Mouse (Mus musculus): Measurements from ENCODE around the gene Bcl2. TPM values are rescaled to one million over a fixed set of nuclear protein-coding genes. Genes with fewer than 3 reads are reported as not detected.

Bcl2 gene
- total and polyA plus RNA-seq, 2 experiments from 2014 or later, result 9.0 to 13.5 TPM

GRCm38 (mm10) chr1:106629931-106630682 lies 84.0 kb downstream of the Bcl2 start:
- Histone ChIP-seq H3K4me2 (ENCODE audit: low read depth, low read length, poor library complexity, severe bottlenecking) (no peak overlapping the region), H3K4me1 (ENCODE audit: insufficient read depth, low read length) (no peaks in the 10 kb centered on the region), H3K27me3 (ENCODE audit: insufficient read depth, low read length) (no peaks in the 10 kb centered on the region), H3K9ac (replicated peaks; ENCODE audit: low read length, poor library complexity, severe bottlenecking) (no peak overlapping the region), H3K9me3 (ENCODE audit: low read length) (no peaks in the 10 kb centered on the region), H3K27ac (ENCODE audit: low read depth, low read length) (no peak overlapping the region), H3K36me3 (ENCODE audit: insufficient read depth, low read length) (no peaks in the 10 kb centered on the region), H3K4me3 (ENCODE audit: low read depth, low read length) (no peak overlapping the region)
- TF ChIP-seq CTCF (IDR thresholded peaks at IDR 0.05), result no peak
- DNase-seq (ENCODE audit: low spot score), result no peak
- ATAC-seq (ENCODE audit: low FRiP score), result 0 out of 2 replicates have a peak, but pooled peaks have one; percentile 48
- 26% methylated on average over 4 of the region's 4 CpGs for WGBS

DNA sequence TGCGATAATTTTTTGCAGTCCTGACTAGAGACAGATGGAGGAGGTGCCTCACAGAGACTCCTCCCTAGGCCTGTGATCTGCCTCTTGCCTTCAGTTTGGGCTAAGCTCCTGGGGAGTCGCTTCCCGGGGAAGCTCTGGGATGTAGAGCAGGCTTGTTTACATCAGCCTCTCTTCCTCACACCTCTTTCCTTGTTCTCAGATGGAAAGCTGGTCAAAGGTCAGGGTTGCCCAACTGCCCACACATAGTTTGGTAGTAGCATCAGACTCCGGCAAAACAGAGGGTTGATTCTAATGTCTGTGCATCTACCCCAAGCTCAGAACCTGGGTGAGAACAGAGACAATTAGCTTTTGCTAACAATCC lies 84.6 kb downstream of the Bcl2 start:
- DNase-seq (ENCODE audit: low spot score) (no peak), ATAC-seq (ENCODE audit: low FRiP score) (no peak; the same call in 1 of the 2 replicates)
- no peaks in the 10 kb centered on the region for H3K4me1 ChIP-seq (ENCODE audit: insufficient read depth, low read length)
- no peak overlapping the region for H3K4me2 ChIP-seq (ENCODE audit: low read depth, low read length, poor library complexity, severe bottlenecking)
- H3K9me3 ChIP-seq (ENCODE audit: low read length), result no peaks in the 10 kb centered on the region
- no peaks in the 10 kb centered on the region for H3K27me3 ChIP-seq (ENCODE audit: insufficient read depth, low read length)
- H3K9ac ChIP-seq (replicated peaks; ENCODE audit: low read length, poor library complexity, severe bottlenecking), result no peak overlapping the region
- WGBS, result 15% methylated on average over 4 of the region's 4 CpGs
- H3K36me3 ChIP-seq (ENCODE audit: insufficient read depth, low read length), result no peaks in the 10 kb centered on the region
- TF ChIP-seq CTCF (IDR thresholded peaks at IDR 0.05), result no peak
- H3K27ac ChIP-seq (ENCODE audit: low read depth, low read length), result no peak overlapping the region
- no peak overlapping the region for H3K4me3 ChIP-seq (ENCODE audit: low read depth, low read length)

DNA sequence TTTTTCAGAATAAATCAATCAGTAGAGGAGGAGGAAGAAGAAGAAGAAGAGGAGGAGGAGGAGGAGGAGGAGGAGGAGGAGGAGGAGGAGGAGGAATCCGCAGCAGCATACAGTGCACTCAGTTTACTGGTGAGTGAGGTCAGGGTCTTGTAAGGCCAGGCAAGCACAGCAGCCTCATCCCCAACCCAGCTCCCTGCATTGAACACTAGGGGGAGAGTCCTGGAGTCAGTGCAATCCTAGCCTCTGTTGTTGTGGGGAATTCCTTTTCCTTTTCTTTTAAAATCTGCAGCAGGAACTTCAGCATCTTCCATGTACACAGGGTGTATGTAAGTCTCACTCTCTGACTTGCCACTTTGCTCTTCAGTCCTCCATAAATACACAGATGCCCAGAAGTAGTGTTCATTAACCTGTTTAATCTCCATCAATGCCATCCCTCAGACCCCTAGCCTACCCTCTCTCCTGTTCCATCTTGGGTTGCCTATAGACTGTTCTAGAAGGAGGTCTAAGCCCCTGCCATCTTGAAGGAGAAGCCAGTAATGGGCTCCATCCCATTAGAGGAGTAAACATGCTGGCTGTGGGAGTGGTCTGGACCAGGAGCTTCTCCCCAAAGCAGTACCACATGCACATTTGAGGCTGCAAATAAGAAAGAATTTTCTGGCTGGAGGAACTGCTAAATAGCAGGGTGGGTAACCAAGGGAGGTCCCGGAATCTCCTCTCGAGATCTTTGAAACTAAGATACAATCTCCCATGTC lies 85.2 kb downstream of the Bcl2 start:
- WGBS, result 48% methylated on average over 3 of the region's 3 CpGs
- Histone ChIP-seq H3K4me1 (ENCODE audit: insufficient read depth, low read length) (peaks cover 4% of the 10 kb centered on the region; the same call in 1 of the 2 replicates), H3K27ac (ENCODE audit: low read depth, low read length) (no peak overlapping the region; the same call in 1 of the 2 replicates), H3K36me3 (ENCODE audit: insufficient read depth, low read length) (no peaks in the 10 kb centered on the region), H3K4me3 (ENCODE audit: low read depth, low read length) (no peak overlapping the region), H3K9ac (replicated peaks; ENCODE audit: low read length, poor library complexity, severe bottlenecking) (no peak overlapping the region), H3K27me3 (ENCODE audit: insufficient read depth, low read length) (no peaks in the 10 kb centered on the region), H3K4me2 (ENCODE audit: low read depth, low read length, poor library complexity, severe bottlenecking) (no peak overlapping the region), H3K9me3 (ENCODE audit: low read length) (no peaks in the 10 kb centered on the region)
- ATAC-seq (ENCODE audit: low FRiP score) (peak; percentile 44), DNase-seq (ENCODE audit: low spot score) (peak; percentile 48)
- peak; percentile 67 for TF ChIP-seq CTCF (IDR thresholded peaks at IDR 0.05)

GRCm38 (mm10) chr1:106628279-106628678 lies 85.8 kb downstream of the Bcl2 start:
- ATAC-seq (ENCODE audit: low FRiP score), result no peak

DNA sequence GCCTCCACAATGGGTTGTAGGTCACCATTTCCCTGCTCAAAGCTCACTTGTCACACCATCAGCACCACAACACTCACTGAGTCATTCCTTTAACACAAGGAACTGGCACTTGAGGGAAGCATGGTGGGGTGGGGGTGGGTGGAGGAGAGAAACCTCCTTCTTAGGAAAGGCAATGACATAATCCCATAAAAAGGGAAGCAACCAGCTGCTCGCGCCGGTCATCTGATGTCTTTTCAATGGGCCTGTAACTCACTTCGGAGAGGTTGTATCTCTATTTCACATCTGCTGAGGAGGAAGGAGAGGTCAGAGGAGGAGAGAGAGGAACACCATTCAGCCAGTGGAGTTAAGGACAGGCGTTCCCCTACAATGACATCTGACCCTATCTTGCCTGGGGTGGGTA lies 86.8 kb downstream of the Bcl2 start:
- H3K27ac ChIP-seq (ENCODE audit: low read depth, low read length), result no peak overlapping the region
- WGBS, result 74% methylated on average over 5 of the region's 5 CpGs
- DNase-seq (ENCODE audit: low spot score) (no peak), ATAC-seq (ENCODE audit: low FRiP score) (no peak)
- H3K4me2 ChIP-seq (ENCODE audit: low read depth, low read length, poor library complexity, severe bottlenecking), result no peak overlapping the region
- no peak overlapping the region for H3K9ac ChIP-seq (replicated peaks; ENCODE audit: low read length, poor library complexity, severe bottlenecking)
- no peaks in the 10 kb centered on the region for H3K36me3 ChIP-seq (ENCODE audit: insufficient read depth, low read length)
- H3K4me1 ChIP-seq (ENCODE audit: insufficient read depth, low read length), result peaks cover 4% of the 10 kb centered on the region; the same call in 1 of the 2 replicates
- TF ChIP-seq CTCF (IDR thresholded peaks at IDR 0.05), result no peak
- no peaks in the 10 kb centered on the region for H3K9me3 ChIP-seq (ENCODE audit: low read length)
- no peaks in the 10 kb centered on the region for H3K27me3 ChIP-seq (ENCODE audit: insufficient read depth, low read length)
- H3K4me3 ChIP-seq (ENCODE audit: low read depth, low read length), result no peak overlapping the region

More at GRCm38 (mm10) chr1:106628279-106628678, 85.8 kb downstream of the Bcl2 start:
- no peak for DNase-seq (ENCODE audit: low spot score)
- Histone ChIP-seq H3K4me1 (ENCODE audit: insufficient read depth, low read length) (peaks cover 4% of the 10 kb centered on the region; the same call in 1 of the 2 replicates), H3K27ac (ENCODE audit: low read depth, low read length) (no peak overlapping the region), H3K9me3 (ENCODE audit: low read length) (no peaks in the 10 kb centered on the region), H3K4me2 (ENCODE audit: low read depth, low read length, poor library complexity, severe bottlenecking) (no peak overlapping the region), H3K36me3 (ENCODE audit: insufficient read depth, low read length) (no peaks in the 10 kb centered on the region), H3K27me3 (ENCODE audit: insufficient read depth, low read length) (no peaks in the 10 kb centered on the region), H3K9ac (replicated peaks; ENCODE audit: low read length, poor library complexity, severe bottlenecking) (no peak overlapping the region), H3K4me3 (ENCODE audit: low read depth, low read length) (no peak overlapping the region)
- no peak for TF ChIP-seq CTCF (IDR thresholded peaks at IDR 0.05)

Data from midbrain, postnatal 0 days (tissue).